Mouse (Mus musculus) CH12.LX (cell line): ENCODE results near the gene Cdh23.

Experiments
- CTCF ChIP-seq, 2 experiments: IDR thresholded peaks in 1 of 2; conservative IDR thresholded peaks in 1 of 2; 2 replicates each; pipeline ENCODE4 v1.5.1; 2011 to 2012; ENCODE audit warnings: low read depth in 2 of 2, low read length in 2 of 2, improper control_type of control experiment in 1 of 2, inconsistent platforms in 1 of 2, mild to moderate bottlenecking in 1 of 2, moderate library complexity in 1 of 2
- EP300 ChIP-seq: IDR thresholded peaks from 2 replicates; pipeline ENCODE4 v1.6.1; 2011; ENCODE audit warnings: low read length, improper control_type of control experiment
- MAZ ChIP-seq: IDR thresholded peaks from 2 replicates; pipeline ENCODE4 v1.6.1; 2012; ENCODE audit warnings: low read depth, mild to moderate bottlenecking, inconsistent platforms, low read length, improper control_type of control experiment, moderate library complexity
- POLR2AphosphoS2 ChIP-seq: IDR thresholded peaks from 2 replicates; pipeline ENCODE4 v1.6.1; 2011; ENCODE audit warnings: low read depth, low read length, improper control_type of control experiment
- TBP ChIP-seq: conservative IDR thresholded peaks from 2 replicates; pipeline ENCODE4 v1.6.1; 2011; ENCODE audit warnings: low read depth, low read length, improper control_type of control experiment
- USF2 ChIP-seq: conservative IDR thresholded peaks from 2 replicates; pipeline ENCODE4 v1.6.1; 2011; ENCODE audit warnings: low read depth, low read length, improper control_type of control experiment

GRCm38 (mm10) chr10:60316166-60316565 lies 380.1 kb downstream of the Cdh23 start:
- no peak for TF ChIP-seq POLR2AphosphoS2
- TF ChIP-seq EP300, result no peak
- TF ChIP-seq MAZ, result no peak
- no peak for TF ChIP-seq USF2
- TF ChIP-seq TBP, result no peak
- TF ChIP-seq CTCF (conservative IDR thresholded peaks at IDR 0.05 in 1 of 2, IDR thresholded peaks at IDR 0.05 in 1 of 2; ENCODE audit: low read depth in 2 of 2, low read length in 2 of 2), result no peak
